17 mouse cellular contexts compared by ENCODE assay signal in the genomic region with DNA sequence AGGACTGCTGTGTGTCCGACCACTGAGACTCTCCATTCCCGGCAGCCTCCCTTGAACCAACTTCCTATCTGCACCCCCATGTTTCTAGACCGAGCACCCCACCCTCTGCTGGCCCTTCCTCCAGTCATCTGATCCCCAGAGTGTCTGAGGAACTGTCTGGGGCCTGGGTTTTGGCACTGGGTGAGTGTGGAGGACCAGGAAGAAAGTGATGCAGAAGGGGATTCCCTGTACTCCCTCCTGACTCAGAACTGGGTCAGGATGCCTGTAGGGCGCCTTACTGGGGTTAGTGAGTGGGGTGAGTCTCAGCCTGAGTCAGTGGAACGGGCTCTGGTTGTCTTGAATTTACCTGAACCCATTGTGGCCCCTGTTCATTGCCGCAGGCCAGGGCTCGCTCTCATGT. TPM values are rescaled to one million over a fixed set of nuclear protein-coding genes. Genes with fewer than 3 reads are reported as not detected.
A peak's percentile ranks its signal among the peaks of the same experiment; 100 is the strongest.
DNase-seq lines count a peak whose midpoint lies in the region; ATAC-seq and TF ChIP-seq lines count a peak whose summit lies in the region.
"Had no signal": no experiment of that assay in that cellular context is flagged by ENCODE, and none has a peak within 500 bp of the region (broad histone marks: within the 10 kb centered on the region; RNA-seq: fewer than 3 reads in every experiment).

No protein-coding gene starts in this region.

- no peak overlapping the region for H3K4me2 ChIP-seq in liver, embryonic 15.5 days
- H3K4me2 ChIP-seq: hindbrain, embryonic 15.5 days; neural tube, embryonic 13.5 days had no signal

- no peaks in the 10 kb centered on the region for H3K27me3 ChIP-seq in heart, adult 2 months (ENCODE audit: control insufficient read depth, insufficient read depth, low read length)
- H3K27me3 ChIP-seq in liver, embryonic 15.5 days = no peaks in the 10 kb centered on the region
- H3K27me3 ChIP-seq: hindbrain, embryonic 15.5 days; neural tube, embryonic 13.5 days; Patski had no signal

- peak overlapping the region; percentile 65 for H3K27ac ChIP-seq in heart, adult 2 months
- H3K27ac ChIP-seq in left cerebral cortex, adult 2 months = peak overlapping the region; percentile 48
- peak overlapping the region; percentile 12; the same call in 1 of the 2 replicates for H3K27ac ChIP-seq in liver, embryonic 15.5 days (replicated peaks)
- H3K27ac ChIP-seq: hindbrain, embryonic 15.5 days; neural tube, embryonic 13.5 days had no signal

- no peak for TF ChIP-seq EP300 in heart, adult 2 months (IDR thresholded peaks at IDR 0.05; ENCODE audit: insufficient read depth, low read depth, low read length)

- no peak for DNase-seq in heart, adult 2 months
- no peak for DNase-seq in heart, adult 18-20 months
- no peak for DNase-seq in left cerebral cortex, adult 2 months (ENCODE audit: extremely low spot score in 1 of 2, low spot score in 2 of 2)
- DNase-seq in left cerebral cortex, adult 9 months (ENCODE audit: low spot score in 2 of 2) = no peak
- peak; percentile 81 for DNase-seq in NIH3T3 (ENCODE audit: low read depth)
- DNase-seq in adrenal gland, adult 18-20 months (ENCODE audit: low spot score in 2 of 2) = no peak
- no peak for DNase-seq in right cerebral cortex, adult 18-20 months
- DNase-seq: adrenal gland, adult 8-10 months; B cell, adult 2 months; cerebellum, postnatal 36 days; forebrain, postnatal 0 days; gastrocnemius, postnatal 14 days; midbrain, embryonic 14.5 days had no signal

- no peak overlapping the region for H3K9ac ChIP-seq in heart, adult 2 months (ENCODE audit: low read depth, low read length)
- H3K9ac ChIP-seq in liver, embryonic 15.5 days = no peak overlapping the region; the same call in 1 of the 2 replicates
- H3K9ac ChIP-seq: forebrain, postnatal 0 days; hindbrain, embryonic 15.5 days; neural tube, embryonic 13.5 days had no signal

- H3K4me1 ChIP-seq in heart, adult 2 months (ENCODE audit: control insufficient read depth, insufficient read depth, low read length) = peaks cover 13% of the 10 kb centered on the region
- H3K4me1 ChIP-seq in liver, embryonic 15.5 days (replicated peaks) = peaks cover 64% of the 10 kb centered on the region

- no peak for ATAC-seq in liver, embryonic 15.5 days (ENCODE audit: insufficient read depth)
- ATAC-seq: forebrain, postnatal 0 days; Patski had no signal

- intact Hi-C loops in heart, adult 2 months (cut with DNase I) = no loop called here
- intact Hi-C loops in left cerebral cortex, adult 2 months (cut with DNase I) = no loop called here

- no peaks in the 10 kb centered on the region for H3K36me3 ChIP-seq in heart, adult 2 months (ENCODE audit: control insufficient read depth, insufficient read depth, low read length)
- peaks cover 53% of the 10 kb centered on the region for H3K36me3 ChIP-seq in liver, embryonic 15.5 days (replicated peaks)

- no peak overlapping the region for H3K4me3 ChIP-seq in heart, adult 2 months
- H3K4me3 ChIP-seq in left cerebral cortex, adult 2 months = no peak overlapping the region
- H3K4me3 ChIP-seq in liver, embryonic 15.5 days (replicated peaks) = no peak overlapping the region
- H3K4me3 ChIP-seq: hindbrain, embryonic 15.5 days; neural tube, embryonic 13.5 days had no signal

- TF ChIP-seq POLR2A in heart, adult 2 months (IDR thresholded peaks at IDR 0.05; ENCODE audit: insufficient read depth, low read depth, low read length) = no peak

- whole genome bisulfite sequencing in heart, adult 2 months = 61% methylated on average over 7 of the region's 7 CpGs
- WGBS in liver, embryonic 15.5 days (ENCODE audit: insufficient replicate concordance) = 68% methylated on average over 7 of the region's 7 CpGs

- TF ChIP-seq CTCF in heart, adult 2 months (IDR thresholded peaks at IDR 0.05) = no peak
- TF ChIP-seq CTCF in left cerebral cortex, adult 2 months (IDR thresholded peaks at IDR 0.05) = no peak

- no peaks in the 10 kb centered on the region for H3K79me2 ChIP-seq in heart, adult 2 months (replicated peaks; ENCODE audit: control insufficient read depth, insufficient read depth, low read length)

- no peaks in the 10 kb centered on the region for H3K9me3 ChIP-seq in liver, embryonic 15.5 days (replicated peaks)
- H3K9me3 ChIP-seq: hindbrain, embryonic 15.5 days; neural tube, embryonic 13.5 days had no signal

RNA-seq across cellular contexts. Expression of gene Tnk2, which starts 28.6 kb away (rescaled TPM):
- total RNA-seq in heart, adult 2 months (2021) = 10 to 100 TPM; 17.8 to 19.6 TPM
- polyA plus RNA-seq in heart, adult 2 months (2012; rRNA removed) = 32.2 and 37.0 TPM in 2 replicates
- 10 to 100 TPM; 20.5 to 22.0 TPM for total RNA-seq in heart, adult 18-20 months (2021)
- total RNA-seq in left cerebral cortex, adult 2 months (2021) = 100 to 1,000 TPM; 239 to 244 TPM
- polyA plus RNA-seq in liver, embryonic 15.5 days (2015; fragmentation: Nextera tagmentation; extraction: Ambion mirVana) = 4.5 and 4.7 TPM in 2 replicates
- 10 to 100 TPM; 29.9 to 33.1 TPM for total RNA-seq in adrenal gland, adult 18-20 months (2021)

Comparison
In these comparisons a context has a peak if more than half of its experiments do, and no peak if none do; other contexts are left out.
1. H3K27ac ChIP-seq: peak in every context shown above with its lines; median percentile 65 in heart, adult 2 months; 48 in left cerebral cortex, adult 2 months; 12 in liver, embryonic 15.5 days.
2. RNA of gene Tnk2, which starts 28.6 kb away (total RNA-seq): 239 to 244 TPM in left cerebral cortex, adult 2 months; 29.9 to 33.1 TPM in adrenal gland, adult 18-20 months, 20.5 to 22.0 TPM in heart, adult 18-20 months and 17.8 to 19.6 TPM in heart, adult 2 months; every median in the first group is over 4 times any median in the second.